ENCODE assay signal across 18 mouse cellular contexts in genomic region chr2:26594461-26594933, GRCm38 (mm10). TPM values are rescaled to one million over a fixed set of nuclear protein-coding genes. Genes with fewer than 3 reads are reported as not detected.
DNase-seq lines count a peak whose midpoint lies in the region; ATAC-seq and TF ChIP-seq lines count a peak whose summit lies in the region.
"Had no signal": no experiment of that assay in that cellular context is flagged by ENCODE, and none has a peak within 500 bp of the region (broad histone marks: within the 10 kb centered on the region; RNA-seq: fewer than 3 reads in every experiment).

No protein-coding gene starts in this region.

- no peaks in the 10 kb centered on the region for H3K27me3 ChIP-seq in heart, postnatal 0 days (ENCODE audit: control insufficient read depth, insufficient read depth, low read length)
- H3K27me3 ChIP-seq in lung, postnatal 0 days (replicated peaks; ENCODE audit: insufficient read depth, low read length) = no peaks in the 10 kb centered on the region
- H3K27me3 ChIP-seq in liver, embryonic 16.5 days (ENCODE audit: control insufficient read depth, insufficient read depth, low read depth, low read length) = no peaks in the 10 kb centered on the region
- H3K27me3 ChIP-seq: hindbrain, embryonic 15.5 days; neural tube, embryonic 15.5 days had no signal

- 0 out of 2 replicates have a peak, but pooled peaks have one; percentile 1 for ATAC-seq in heart, postnatal 0 days (ENCODE audit: insufficient read depth, low read depth)
- ATAC-seq in lung, postnatal 0 days = peak; percentile 4; the same call in 1 of the 2 replicates
- no peak for ATAC-seq in liver, embryonic 16.5 days (ENCODE audit: low read depth)
- no peak for ATAC-seq in megakaryocyte progenitor cell, adult 5-6 weeks (replicated peaks; ENCODE audit: poor library complexity)

- 0 out of 2 replicates have a peak, but pooled peaks cover 4% of the 10 kb centered on the region for H3K4me1 ChIP-seq in heart, postnatal 0 days (ENCODE audit: control insufficient read depth, insufficient read depth)
- peaks cover 6% of the 10 kb centered on the region for H3K4me1 ChIP-seq in lung, postnatal 0 days (ENCODE audit: insufficient read depth, low read depth, low read length)
- peaks cover 20% of the 10 kb centered on the region for H3K4me1 ChIP-seq in liver, embryonic 16.5 days (ENCODE audit: control insufficient read depth, low read depth, low read length)
- H3K4me1 ChIP-seq: hindbrain, embryonic 15.5 days had no signal

- intact Hi-C loops in heart, postnatal 25 days (cut with DNase I) = no loop called here

- no peak overlapping the region for H3K27ac ChIP-seq in heart, postnatal 0 days (ENCODE audit: low read depth)
- H3K27ac ChIP-seq in lung, postnatal 0 days (ENCODE audit: low read length) = no peak overlapping the region
- H3K27ac ChIP-seq in liver, embryonic 16.5 days (ENCODE audit: low read length) = peak overlapping the region; percentile 30
- H3K27ac ChIP-seq: hindbrain, embryonic 15.5 days; neural tube, embryonic 15.5 days had no signal

- no peak overlapping the region for H3K9ac ChIP-seq in heart, postnatal 0 days (replicated peaks; ENCODE audit: low read depth, low read length)
- H3K9ac ChIP-seq in lung, postnatal 0 days (replicated peaks; ENCODE audit: low read depth) = no peak overlapping the region
- no peak overlapping the region for H3K9ac ChIP-seq in liver, embryonic 16.5 days (ENCODE audit: low read depth, low read length)
- H3K9ac ChIP-seq: hindbrain, embryonic 15.5 days; neural tube, embryonic 15.5 days had no signal

- peaks cover 32% of the 10 kb centered on the region for H3K36me3 ChIP-seq in heart, postnatal 0 days (replicated peaks; ENCODE audit: control insufficient read depth, insufficient read depth, low read length)
- H3K36me3 ChIP-seq in lung, postnatal 0 days (ENCODE audit: insufficient read depth, low read length) = peaks cover 28% of the 10 kb centered on the region
- peaks cover 9% of the 10 kb centered on the region for H3K36me3 ChIP-seq in liver, embryonic 16.5 days (ENCODE audit: control insufficient read depth, insufficient read depth)
- H3K36me3 ChIP-seq: hindbrain, embryonic 15.5 days; neural tube, embryonic 15.5 days had no signal

- TF ChIP-seq EP300 in heart, postnatal 0 days (IDR thresholded peaks at IDR 0.05; ENCODE audit: low read depth) = no peak
- TF ChIP-seq EP300 in lung, postnatal 0 days (IDR thresholded peaks at IDR 0.05) = no peak

- no peak for TF ChIP-seq CTCF in heart, postnatal 0 days (IDR thresholded peaks at IDR 0.05; ENCODE audit: low read depth)
- TF ChIP-seq CTCF in lung, postnatal 0 days (IDR thresholded peaks at IDR 0.05) = no peak

- DNase-seq in heart, postnatal 0 days (ENCODE audit: low spot score) = no peak
- no peak for DNase-seq in heart, postnatal 25 days (ENCODE audit: low spot score)
- DNase-seq in lung, postnatal 0 days (ENCODE audit: low spot score) = no peak
- no peak for DNase-seq in lung, postnatal 25 days (ENCODE audit: low spot score)
- DNase-seq in left cerebral cortex, adult 11 months (ENCODE audit: low spot score) = no peak
- no peak for DNase-seq in frontal cortex, adult 2 months (ENCODE audit: extremely low spot score in 1 of 2, low spot score in 1 of 2)
- DNase-seq: cerebellum, adult 8-10 months had no signal

- no peak overlapping the region for H3K4me3 ChIP-seq in heart, postnatal 0 days (ENCODE audit: low read depth, low read length)
- H3K4me3 ChIP-seq in lung, postnatal 0 days (ENCODE audit: low read depth, low read length) = no peak overlapping the region
- H3K4me3 ChIP-seq in liver, embryonic 16.5 days (ENCODE audit: low read depth, low read length) = no peak overlapping the region
- H3K4me3 ChIP-seq: erythroblast, embryonic 14.5 days; hindbrain, embryonic 15.5 days; neural tube, embryonic 15.5 days had no signal

- no peak overlapping the region for H3K4me2 ChIP-seq in heart, postnatal 0 days (ENCODE audit: low read depth, low read length)
- H3K4me2 ChIP-seq in lung, postnatal 0 days (replicated peaks; ENCODE audit: low read depth, low read length) = no peak overlapping the region
- H3K4me2 ChIP-seq in liver, embryonic 16.5 days (ENCODE audit: low read depth, low read length) = no peak overlapping the region
- H3K4me2 ChIP-seq: hindbrain, embryonic 15.5 days; neural tube, embryonic 15.5 days had no signal

- WGBS in heart, postnatal 0 days = 70% methylated on average over 7 of the region's 7 CpGs
- WGBS in lung, postnatal 0 days = 76% methylated on average over 7 of the region's 7 CpGs
- WGBS in liver, embryonic 16.5 days (ENCODE audit: insufficient replicate concordance) = 67% methylated on average over 7 of the region's 7 CpGs

- H3K9me3 ChIP-seq in heart, postnatal 0 days (replicated peaks; ENCODE audit: control insufficient read depth, low read length) = no peaks in the 10 kb centered on the region
- no peaks in the 10 kb centered on the region for H3K9me3 ChIP-seq in lung, postnatal 0 days (ENCODE audit: low read length)
- H3K9me3 ChIP-seq in liver, embryonic 16.5 days (replicated peaks; ENCODE audit: control insufficient read depth, low read length) = no peaks in the 10 kb centered on the region
- H3K9me3 ChIP-seq: hindbrain, embryonic 15.5 days; neural tube, embryonic 15.5 days had no signal

RNA-seq across cellular contexts. Expression of gene Gm20532, which starts 8.1 kb away (rescaled TPM):
- not detected in 2 replicates for total RNA-seq in heart, postnatal 0 days (2014; rRNA removed; ENCODE audit: low replicate concordance)
- polyA plus RNA-seq in heart, postnatal 0 days (2015; fragmentation: Nextera tagmentation; extraction: Ambion mirVana) = not detected in 2 replicates
- not detected for total RNA-seq in heart, postnatal 25 days (2021)
- polyA plus RNA-seq in lung, postnatal 0 days (2015; fragmentation: Nextera tagmentation; extraction: Ambion mirVana) = not detected in 2 replicates
- polyA plus RNA-seq in liver, embryonic 16.5 days (2015; fragmentation: Nextera tagmentation; extraction: Ambion mirVana) = not detected in 2 replicates
- total RNA-seq in megakaryocyte progenitor cell, adult 5-6 weeks (2015) = not detected in 2 replicates
- total RNA-seq in megakaryocyte progenitor cell, adult 5-6 weeks (2017) = not detected in 2 replicates
- polyA plus RNA-seq in frontal cortex, adult 2 months (2012; rRNA removed) = not detected in 2 replicates
- total RNA-seq: adrenal gland, adult 18-20 months; gastrocnemius, postnatal 4 days; layer of hippocampus, adult 18-20 months; left cerebral cortex, postnatal 14 days; midbrain, postnatal 0 days had no signal
- polyA plus RNA-seq: brain, embryonic 14.5 days; erythroblast, embryonic 14.5 days; hindbrain, embryonic 15.5 days; neural tube, embryonic 15.5 days had no signal

RNA-seq across cellular contexts. Expression of gene Agpat2, which starts 9.7 kb away (rescaled TPM):
- total RNA-seq in heart, postnatal 0 days (2014; rRNA removed; ENCODE audit: low replicate concordance) = 41.0 and 49.3 TPM in 2 replicates
- 23.9 and 24.1 TPM in 2 replicates for polyA plus RNA-seq in heart, postnatal 0 days (2015; fragmentation: Nextera tagmentation; extraction: Ambion mirVana)
- 10 to 100 TPM; 49.7 to 51.6 TPM for total RNA-seq in heart, postnatal 25 days (2021)
- 59.5 and 72.8 TPM in 2 replicates for polyA plus RNA-seq in lung, postnatal 0 days (2015; fragmentation: Nextera tagmentation; extraction: Ambion mirVana)
- polyA plus RNA-seq in liver, embryonic 16.5 days (2015; fragmentation: Nextera tagmentation; extraction: Ambion mirVana) = 58.3 and 65.7 TPM in 2 replicates
- 47.8 and 50.3 TPM in 2 replicates for total RNA-seq in megakaryocyte progenitor cell, adult 5-6 weeks (2015)
- 43.5 and 52.3 TPM in 2 replicates for total RNA-seq in megakaryocyte progenitor cell, adult 5-6 weeks (2017)
- polyA plus RNA-seq in frontal cortex, adult 2 months (2012; rRNA removed) = 2.7 and 3.6 TPM in 2 replicates

RNA-seq across cellular contexts. Expression of gene Egfl7, which starts 14.7 kb away (rescaled TPM):
- total RNA-seq in heart, postnatal 0 days (2014; rRNA removed; ENCODE audit: low replicate concordance) = 375 and 401 TPM in 2 replicates
- polyA plus RNA-seq in heart, postnatal 0 days (2015; fragmentation: Nextera tagmentation; extraction: Ambion mirVana) = 158 and 159 TPM in 2 replicates
- 100 to 1,000 TPM; 149 to 179 TPM for total RNA-seq in heart, postnatal 25 days (2021)
- polyA plus RNA-seq in lung, postnatal 0 days (2015; fragmentation: Nextera tagmentation; extraction: Ambion mirVana) = 412 and 467 TPM in 2 replicates
- 50.9 and 54.3 TPM in 2 replicates for polyA plus RNA-seq in liver, embryonic 16.5 days (2015; fragmentation: Nextera tagmentation; extraction: Ambion mirVana)
- 29.9 and 58.3 TPM in 2 replicates for total RNA-seq in megakaryocyte progenitor cell, adult 5-6 weeks (2015)
- 24.6 and 24.9 TPM in 2 replicates for total RNA-seq in megakaryocyte progenitor cell, adult 5-6 weeks (2017)
- polyA plus RNA-seq in frontal cortex, adult 2 months (2012; rRNA removed) = 123 and 130 TPM in 2 replicates

RNA-seq across cellular contexts. Expression of gene Fam69b, which starts 33.8 kb away (rescaled TPM):
- 16.5 and 23.2 TPM in 2 replicates for total RNA-seq in heart, postnatal 0 days (2014; rRNA removed; ENCODE audit: low replicate concordance)
- polyA plus RNA-seq in heart, postnatal 0 days (2015; fragmentation: Nextera tagmentation; extraction: Ambion mirVana) = 7.7 and 9.7 TPM in 2 replicates
- 10 to 100 TPM; 26.9 to 28.9 TPM for total RNA-seq in heart, postnatal 25 days (2021)
- polyA plus RNA-seq in lung, postnatal 0 days (2015; fragmentation: Nextera tagmentation; extraction: Ambion mirVana) = 6.2 and 8.2 TPM in 2 replicates
- polyA plus RNA-seq in liver, embryonic 16.5 days (2015; fragmentation: Nextera tagmentation; extraction: Ambion mirVana) = 0.61 and 1.3 TPM in 2 replicates
- total RNA-seq in megakaryocyte progenitor cell, adult 5-6 weeks (2015) = 2.8 and 4.8 TPM in 2 replicates
- total RNA-seq in megakaryocyte progenitor cell, adult 5-6 weeks (2017) = 9.2 and 9.4 TPM in 2 replicates
- polyA plus RNA-seq in frontal cortex, adult 2 months (2012; rRNA removed) = 82.4 and 88.0 TPM in 2 replicates
- polyA plus RNA-seq: erythroblast, embryonic 14.5 days had no signal

Comparison
In these comparisons a context has a peak if more than half of its experiments do, and no peak if none do; other contexts are left out.
1. ATAC-seq: peak in heart, postnatal 0 days (single experiment) and lung, postnatal 0 days (single experiment); none in liver, embryonic 16.5 days (single experiment) and megakaryocyte progenitor cell, adult 5-6 weeks (single experiment).